Mouse (Mus musculus): ENCODE results near the gene 4930415O20Rik. TPM values are rescaled to one million over a fixed set of nuclear protein-coding genes. Genes with fewer than 3 reads are reported as not detected.
A peak's percentile ranks its signal among the peaks of the same experiment; 100 is the strongest.

4930415O20Rik gene
- polyA plus RNA-seq, 1 experiment from 2014 or later = not detected

DNA sequence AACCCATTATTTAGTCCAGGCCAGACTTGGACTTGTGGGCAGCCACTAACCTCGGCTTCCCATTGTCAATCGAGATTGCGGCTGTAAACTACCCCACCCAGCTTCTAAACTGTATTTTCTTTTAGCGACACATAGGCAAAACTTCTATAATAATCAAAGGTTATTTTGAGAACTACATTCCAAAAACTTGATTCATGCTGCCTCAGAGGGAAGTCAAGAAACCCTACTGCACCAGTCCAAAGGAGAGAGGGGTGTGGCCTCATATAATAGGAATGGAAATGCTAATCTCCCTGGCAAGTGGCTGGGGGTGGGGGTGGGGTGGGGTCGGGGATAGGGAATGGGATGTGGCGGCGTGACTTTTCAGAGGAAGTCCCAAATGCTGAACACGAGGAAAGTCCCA, 55.3 kb downstream of the 4930415O20Rik start:
- H3K4me3 ChIP-seq (replicated peaks) = no peak overlapping the region
- H3K9ac ChIP-seq = no peak overlapping the region
- H3K27me3 ChIP-seq = peaks cover 22% of the 10 kb centered on the region
- no peak for ATAC-seq (replicated peaks; ENCODE audit: low FRiP score)
- H3K4me2 ChIP-seq = 0 out of 2 replicates have a peak overlapping the region, but pooled peaks have one; percentile 12
- H3K36me3 ChIP-seq = no peaks in the 10 kb centered on the region
- H3K9me3 ChIP-seq (replicated peaks) = no peaks in the 10 kb centered on the region
- 4% methylated on average over 8 of the region's 8 CpGs for WGBS
- H3K27ac ChIP-seq = peak overlapping the region; percentile 25
- H3K4me1 ChIP-seq = peaks cover 55% of the 10 kb centered on the region

DNA sequence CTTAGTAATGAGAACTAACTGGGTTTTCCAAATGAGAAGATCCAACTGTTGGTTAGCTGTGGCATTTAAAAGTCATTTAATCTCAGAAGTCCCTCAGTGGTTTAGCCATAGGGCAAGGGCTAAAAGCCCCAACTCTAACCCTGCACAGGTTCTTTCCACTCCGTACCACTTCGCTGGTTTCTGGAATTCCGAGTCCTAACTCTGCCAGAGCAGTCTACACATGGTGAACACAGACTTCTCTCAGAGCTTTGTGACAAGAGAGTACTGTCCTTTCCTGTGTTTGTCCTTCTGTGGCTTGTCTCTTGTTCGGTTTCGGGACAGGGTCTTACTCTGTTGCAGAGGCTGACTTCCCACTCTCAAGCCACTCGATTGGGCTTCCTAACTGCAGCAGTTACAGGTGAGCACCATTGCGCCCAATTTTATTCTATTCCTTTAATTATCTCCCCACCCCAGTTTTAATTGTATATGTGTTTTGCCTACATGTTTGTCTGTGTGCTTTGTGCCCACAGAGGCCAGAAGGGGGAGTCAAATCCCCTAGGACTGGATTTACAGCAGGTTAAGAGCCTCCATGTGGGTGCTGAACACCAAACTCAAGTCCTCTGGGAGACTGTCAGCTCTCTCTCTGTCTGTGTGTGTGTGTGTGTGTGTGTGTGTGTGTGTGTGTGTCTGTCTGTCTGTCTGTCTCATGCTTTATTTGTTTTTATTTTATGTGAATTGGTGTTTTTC, 55.8 kb downstream of the 4930415O20Rik start:
- Histone ChIP-seq H3K4me1 (peaks cover 61% of the 10 kb centered on the region), H3K36me3 (no peaks in the 10 kb centered on the region), H3K4me3 (replicated peaks) (no peak overlapping the region), H3K27ac (peak overlapping the region; percentile 25), H3K9ac (no peak overlapping the region), H3K27me3 (peaks cover 28% of the 10 kb centered on the region), H3K9me3 (replicated peaks) (no peaks in the 10 kb centered on the region), H3K4me2 (0 out of 2 replicates have a peak overlapping the region, but pooled peaks have one; percentile 12)
- WGBS = 54% methylated on average over 7 of the region's 7 CpGs
- no peak for ATAC-seq (replicated peaks; ENCODE audit: low FRiP score)

DNA sequence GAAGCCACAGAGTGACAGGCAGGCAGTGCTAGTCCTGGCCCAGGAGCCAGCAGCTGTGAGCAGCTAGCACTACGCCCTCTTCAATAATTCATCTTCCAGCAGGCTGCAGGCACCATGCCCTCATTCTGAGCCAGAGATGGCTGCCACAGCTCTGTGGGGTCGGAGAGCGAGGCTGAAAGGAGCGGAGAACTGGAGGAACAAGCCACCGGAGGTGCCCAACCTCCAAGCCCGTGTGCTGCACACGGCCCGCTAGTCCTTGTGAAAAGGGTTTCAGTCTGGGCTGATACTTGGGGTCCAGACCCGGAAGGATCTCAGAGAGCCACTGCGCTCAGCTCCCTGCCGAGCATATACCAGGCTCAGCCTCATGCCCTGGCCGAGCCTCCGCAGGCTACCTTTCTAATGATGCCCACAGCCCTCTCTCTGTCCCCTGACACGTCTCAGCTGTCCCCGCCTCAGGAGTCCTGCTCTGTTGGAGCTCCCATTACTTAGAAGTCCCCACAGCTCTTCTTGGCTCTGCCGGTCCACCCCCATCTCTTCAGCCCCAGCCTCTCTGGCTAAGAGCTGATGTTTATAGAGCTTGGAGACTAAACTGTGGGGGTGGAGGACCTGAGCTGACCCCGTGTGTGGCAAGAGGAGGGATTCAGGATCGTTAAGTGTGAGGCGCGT, 57.9 kb downstream of the 4930415O20Rik start:
- no peak; the same call in 1 of the 2 replicates for ATAC-seq (replicated peaks; ENCODE audit: low FRiP score)
- Histone ChIP-seq H3K27ac (peak overlapping the region; percentile 19; the same call in 1 of the 2 replicates), H3K4me1 (peaks cover 72% of the 10 kb centered on the region), H3K36me3 (no peaks in the 10 kb centered on the region), H3K27me3 (peaks cover 38% of the 10 kb centered on the region), H3K4me3 (replicated peaks) (peak overlapping the region; percentile 16), H3K9ac (no peak overlapping the region), H3K4me2 (peak overlapping the region; percentile 51), H3K9me3 (replicated peaks) (no peaks in the 10 kb centered on the region)
- WGBS = 4% methylated on average over 20 of the region's 20 CpGs

DNA sequence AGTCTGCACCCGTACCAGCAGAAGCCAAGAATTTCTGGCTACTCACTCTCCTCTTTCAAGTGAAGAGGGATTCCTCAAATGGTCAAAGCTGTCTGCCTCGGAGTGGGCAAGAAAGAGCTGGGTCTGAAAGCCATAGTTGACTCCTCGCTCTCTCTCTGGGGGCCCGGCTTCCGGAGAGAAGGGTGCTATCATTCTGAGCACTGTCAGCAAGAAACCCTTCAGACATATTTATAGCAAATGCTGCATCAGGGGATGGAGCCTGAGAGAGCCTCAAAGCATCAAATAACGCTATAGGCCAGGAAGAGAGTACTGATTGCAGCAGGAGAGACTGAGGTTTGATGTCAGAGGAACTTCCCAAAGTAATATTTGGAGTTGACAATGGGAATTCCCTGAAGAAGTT, 58.7 kb downstream of the 4930415O20Rik start:
- peak overlapping the region; percentile 51; the same call in 1 of the 2 replicates for H3K4me2 ChIP-seq
- ATAC-seq (replicated peaks; ENCODE audit: low FRiP score) = no peak
- no peak overlapping the region for H3K9ac ChIP-seq
- H3K4me1 ChIP-seq = peaks cover 78% of the 10 kb centered on the region
- peak overlapping the region; percentile 19 for H3K27ac ChIP-seq
- no peak overlapping the region for H3K4me3 ChIP-seq (replicated peaks)
- H3K36me3 ChIP-seq = no peaks in the 10 kb centered on the region
- H3K9me3 ChIP-seq (replicated peaks) = no peaks in the 10 kb centered on the region
- peaks cover 43% of the 10 kb centered on the region for H3K27me3 ChIP-seq
- 34% methylated on average over 6 of the region's 6 CpGs for WGBS

DNA sequence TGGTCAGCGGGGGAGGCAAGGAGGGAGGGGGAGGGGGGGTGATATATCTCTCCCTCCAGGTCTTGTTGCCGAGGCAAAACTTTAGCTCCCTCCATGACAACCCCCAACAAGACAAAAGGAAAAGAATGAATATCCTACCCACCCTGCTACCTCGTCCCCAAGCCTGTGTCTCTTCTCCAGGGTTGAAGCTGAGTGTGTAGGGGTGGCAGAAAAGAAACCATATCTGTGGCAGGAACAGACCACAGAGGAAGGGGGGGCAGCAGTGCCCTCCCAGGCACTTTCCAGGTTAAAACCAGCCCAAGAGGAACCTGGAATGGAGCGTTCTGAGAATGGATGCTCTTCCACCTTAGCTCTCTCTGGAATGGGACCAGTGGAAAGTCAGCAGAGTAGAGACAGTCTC, 59.7 kb downstream of the 4930415O20Rik start, which contains the start of gene Cacnb3:
TSS of gene Cacnb3 (plus strand) at position 301 of the 400 bp plus-strand sequence.
- H3K36me3 ChIP-seq = no peaks in the 10 kb centered on the region
- H3K9ac ChIP-seq = 0 out of 2 replicates have a peak within 1 kb of the TSS, but pooled peaks have one; percentile 55
- peak within 1 kb of the TSS; percentile 91 for H3K4me3 ChIP-seq (replicated peaks)
- H3K27me3 ChIP-seq = peaks cover 44% of the 10 kb centered on the region
- H3K27ac ChIP-seq = peak within 1 kb of the TSS; percentile 75; the same call in 1 of the 2 replicates
- H3K9me3 ChIP-seq (replicated peaks) = no peaks in the 10 kb centered on the region
- H3K4me1 ChIP-seq = peaks cover 82% of the 10 kb centered on the region
- ATAC-seq (replicated peaks; ENCODE audit: low FRiP score) = no peak
- 19% methylated on average over 4 of the region's 4 CpGs for WGBS
- H3K4me2 ChIP-seq = peak within 1 kb of the TSS; percentile 87

DNA sequence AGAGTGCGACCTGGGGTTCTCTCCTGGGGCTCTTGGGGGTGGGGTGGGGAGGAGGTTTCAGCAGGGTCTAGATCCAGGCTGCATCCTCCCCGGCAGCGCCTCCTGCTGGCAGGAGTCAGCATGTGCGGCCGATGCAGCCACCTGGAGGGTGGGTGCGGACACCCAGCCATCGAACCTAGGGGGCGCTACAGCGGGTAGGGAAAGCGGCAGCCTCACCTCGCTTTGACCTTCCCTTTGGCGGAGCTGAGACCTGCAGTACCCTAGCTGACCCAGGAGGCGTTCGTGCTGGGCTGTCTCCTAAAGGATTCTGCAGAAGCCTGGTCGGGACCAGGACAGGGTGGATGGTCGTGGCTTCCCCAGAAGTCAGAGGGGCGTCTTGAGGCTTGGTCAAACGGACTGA, 60.7 kb downstream of the 4930415O20Rik start:
- H3K4me2 ChIP-seq = peak overlapping the region; percentile 87
- peaks cover 45% of the 10 kb centered on the region for H3K27me3 ChIP-seq
- peak overlapping the region; percentile 75; the same call in 1 of the 2 replicates for H3K27ac ChIP-seq
- H3K9me3 ChIP-seq (replicated peaks) = no peaks in the 10 kb centered on the region
- WGBS = under 1% methylated on average over 17 of the region's 18 CpGs
- H3K4me1 ChIP-seq = peaks cover 83% of the 10 kb centered on the region
- H3K9ac ChIP-seq = 0 out of 2 replicates have a peak overlapping the region, but pooled peaks have one; percentile 55
- ATAC-seq (replicated peaks; ENCODE audit: low FRiP score) = 0 out of 2 replicates have a peak, but pooled peaks have one; percentile 3
- no peaks in the 10 kb centered on the region for H3K36me3 ChIP-seq
- peak overlapping the region; percentile 91 for H3K4me3 ChIP-seq (replicated peaks)

DNA sequence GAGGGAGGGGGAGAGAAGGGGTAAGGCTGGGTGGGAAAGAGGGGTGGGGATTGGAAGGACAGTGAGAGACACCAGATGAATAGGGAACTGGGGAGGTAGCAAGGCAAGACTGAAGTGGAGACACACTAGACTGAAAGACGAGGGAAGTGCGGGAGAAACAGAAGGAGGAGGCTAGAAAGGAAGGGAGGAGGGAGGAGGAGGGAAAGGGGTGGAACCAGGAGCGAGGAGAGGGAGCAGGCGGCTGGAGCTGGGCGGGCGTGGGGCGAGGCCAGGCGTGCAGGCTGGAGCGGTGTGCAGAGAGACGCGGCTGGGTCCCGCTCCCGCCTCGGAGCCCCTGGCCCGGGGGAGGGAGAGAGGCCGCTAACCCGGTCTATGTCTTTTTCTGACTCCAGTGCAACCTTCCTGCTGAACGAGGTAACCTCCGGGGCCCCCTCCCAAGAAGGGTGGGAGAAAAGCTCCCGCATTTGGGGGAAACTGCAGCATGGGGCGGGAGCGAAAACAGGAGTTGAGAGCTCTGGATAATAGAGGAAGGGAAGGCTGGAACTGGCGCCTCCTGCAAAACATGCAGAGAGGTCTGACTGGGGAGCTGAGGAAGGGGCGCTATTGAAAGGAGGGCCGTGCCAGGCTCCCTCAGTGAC, 61.4 kb downstream of the 4930415O20Rik start:
- H3K27me3 ChIP-seq = peaks cover 45% of the 10 kb centered on the region
- H3K9ac ChIP-seq = peak overlapping the region; percentile 55
- no peaks in the 10 kb centered on the region for H3K9me3 ChIP-seq (replicated peaks)
- H3K36me3 ChIP-seq = 0 out of 2 replicates have a peak, but pooled peaks cover 3% of the 10 kb centered on the region
- under 1% methylated on average over 24 of the region's 25 CpGs for WGBS
- H3K4me2 ChIP-seq = peak overlapping the region; percentile 87
- peak; percentile 68 for ATAC-seq (replicated peaks; ENCODE audit: low FRiP score)
- H3K27ac ChIP-seq = peak overlapping the region; percentile 75; the same call in 1 of the 2 replicates
- H3K4me3 ChIP-seq (replicated peaks) = peak overlapping the region; percentile 91
- H3K4me1 ChIP-seq = peaks cover 85% of the 10 kb centered on the region

DNA sequence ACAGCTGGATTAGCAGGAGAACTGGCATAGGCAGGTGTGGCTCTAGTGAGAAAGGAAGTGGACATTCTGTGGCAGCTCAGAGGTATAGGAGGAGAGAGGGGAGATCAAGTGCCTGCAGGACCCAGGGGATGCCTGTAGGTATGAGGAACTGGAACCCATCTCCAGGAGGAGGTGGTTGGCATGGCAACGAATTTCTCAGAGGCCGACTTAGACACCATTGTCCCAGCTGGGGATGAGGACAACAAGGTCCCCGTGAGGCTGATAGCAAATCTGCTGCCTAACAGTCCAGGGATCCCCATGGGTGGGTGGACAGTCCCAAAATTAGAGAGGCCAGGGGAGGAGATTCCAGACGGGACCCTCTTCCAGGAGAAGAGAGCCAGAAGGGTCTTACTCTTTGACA, 62.1 kb downstream of the 4930415O20Rik start:
- peak overlapping the region; percentile 91 for H3K4me3 ChIP-seq (replicated peaks)
- no peak overlapping the region for H3K27ac ChIP-seq
- peaks cover 85% of the 10 kb centered on the region for H3K4me1 ChIP-seq
- 0 out of 2 replicates have a peak, but pooled peaks cover 3% of the 10 kb centered on the region for H3K36me3 ChIP-seq
- peaks cover 45% of the 10 kb centered on the region for H3K27me3 ChIP-seq
- peak overlapping the region; percentile 55; the same call in 1 of the 2 replicates for H3K9ac ChIP-seq
- 1% methylated on average over 4 of the region's 4 CpGs for WGBS
- no peak for ATAC-seq (replicated peaks; ENCODE audit: low FRiP score)
- no peaks in the 10 kb centered on the region for H3K9me3 ChIP-seq (replicated peaks)
- peak overlapping the region; percentile 87 for H3K4me2 ChIP-seq

DNA sequence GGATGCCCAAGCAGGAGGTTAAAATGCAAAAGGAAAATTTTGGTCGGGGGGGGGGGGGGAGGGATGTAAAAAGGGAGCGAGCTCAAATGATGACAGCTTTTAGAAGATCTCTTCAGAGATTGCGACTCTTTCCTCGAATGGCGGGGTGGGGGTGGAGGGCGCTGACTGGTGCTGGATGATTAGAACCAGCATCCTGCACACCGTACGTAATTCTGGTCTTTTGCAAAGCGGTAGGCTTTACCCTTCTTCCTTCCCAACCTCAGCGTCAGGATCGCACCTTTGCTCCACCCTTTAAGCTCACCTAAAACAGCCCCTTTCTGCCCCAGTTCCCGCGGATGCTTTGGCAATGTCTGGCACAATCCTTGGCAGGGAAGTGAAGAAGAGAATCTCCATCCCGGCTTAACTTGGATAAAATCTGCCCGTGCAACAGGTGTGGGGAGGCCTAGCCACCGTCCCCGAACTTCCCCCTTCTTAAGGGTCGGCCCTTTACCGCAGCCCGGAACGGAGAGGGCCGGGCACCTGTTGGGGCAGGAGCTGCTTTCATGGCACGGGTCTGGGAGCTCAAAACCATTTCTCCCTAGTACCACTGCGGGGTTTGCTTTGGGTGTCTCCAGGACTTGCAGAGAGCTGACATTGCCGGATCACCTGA, 63.1 kb downstream of the 4930415O20Rik start:
- Histone ChIP-seq H3K27ac (peak overlapping the region; percentile 86), H3K4me1 (peaks cover 75% of the 10 kb centered on the region), H3K4me2 (peak overlapping the region; percentile 87), H3K4me3 (replicated peaks) (peak overlapping the region; percentile 91), H3K9me3 (replicated peaks) (no peaks in the 10 kb centered on the region), H3K9ac (peak overlapping the region; percentile 81), H3K27me3 (peaks cover 40% of the 10 kb centered on the region), H3K36me3 (0 out of 2 replicates have a peak, but pooled peaks cover 3% of the 10 kb centered on the region)
- no peak for ATAC-seq (replicated peaks; ENCODE audit: low FRiP score)
- WGBS = 1% methylated on average over 24 of the region's 25 CpGs

DNA sequence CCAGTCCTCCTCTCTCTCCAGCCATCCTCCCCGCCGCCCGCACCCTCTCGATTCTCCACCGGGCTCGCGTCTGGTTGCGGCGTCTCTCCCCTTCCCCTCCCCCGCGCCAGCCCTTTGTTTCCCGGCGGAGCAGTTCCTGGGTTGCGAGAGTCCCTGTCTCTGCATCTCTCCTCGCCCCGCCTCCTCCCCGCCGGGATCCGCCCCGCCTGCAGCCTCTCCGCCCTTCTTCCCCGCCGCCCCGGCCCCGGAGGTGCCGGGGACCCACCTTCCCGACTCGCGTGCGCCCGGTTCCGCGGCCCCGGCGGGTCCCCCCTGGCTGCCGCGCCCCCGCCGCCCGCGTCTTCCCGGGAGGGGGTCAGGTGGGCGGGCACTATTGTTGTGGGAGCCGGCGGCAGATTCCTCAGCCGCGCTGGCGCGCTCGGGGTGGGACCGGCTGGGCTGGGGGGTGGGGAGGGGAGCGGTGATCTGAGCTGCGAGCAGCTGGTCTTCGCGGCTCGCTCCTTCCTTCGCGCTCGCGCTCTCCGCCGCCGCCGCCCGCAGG, 63.8 kb downstream of the 4930415O20Rik start:
- Histone ChIP-seq H3K36me3 (peaks cover 3% of the 10 kb centered on the region; the same call in 1 of the 2 replicates), H3K9me3 (replicated peaks) (no peaks in the 10 kb centered on the region), H3K4me1 (peaks cover 68% of the 10 kb centered on the region), H3K4me2 (peak overlapping the region; percentile 87), H3K27me3 (peaks cover 38% of the 10 kb centered on the region), H3K9ac (peak overlapping the region; percentile 81), H3K27ac (peak overlapping the region; percentile 86), H3K4me3 (replicated peaks) (peak overlapping the region; percentile 91)
- WGBS = under 1% methylated on average over 55 of the region's 65 CpGs
- ATAC-seq (replicated peaks; ENCODE audit: low FRiP score) = peak; percentile 67

DNA sequence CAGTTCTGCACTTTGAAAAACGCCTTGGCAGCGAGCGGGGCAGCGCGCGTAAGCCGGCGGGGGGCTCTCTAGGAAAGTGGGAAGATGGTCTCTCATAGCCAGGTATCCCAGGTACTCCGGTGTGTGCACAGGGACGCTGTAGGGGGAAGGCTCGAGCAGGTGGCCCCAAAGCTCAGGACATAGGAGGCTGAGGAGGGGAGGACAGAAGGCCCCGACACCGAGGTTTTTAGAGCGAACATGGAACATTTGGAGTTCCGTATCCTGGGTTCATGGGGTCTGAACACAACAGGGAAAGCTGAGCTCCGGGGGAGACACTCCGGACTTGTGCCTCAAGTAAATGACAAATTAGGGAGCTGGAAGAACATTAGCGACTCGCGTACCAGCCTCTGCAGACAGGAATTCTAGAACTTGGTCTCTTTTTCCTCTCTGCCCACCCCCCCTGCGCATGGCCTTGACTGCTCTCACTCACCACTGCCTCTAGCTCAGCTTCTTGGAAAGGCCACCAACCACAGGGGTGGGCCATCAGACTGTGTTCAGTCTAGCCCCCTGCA, 64.6 kb downstream of the 4930415O20Rik start:
- ATAC-seq (replicated peaks; ENCODE audit: low FRiP score) = no peak
- peaks cover 10% of the 10 kb centered on the region; the same call in 1 of the 2 replicates for H3K36me3 ChIP-seq

More for the DNA sequence above, 64.6 kb downstream of the 4930415O20Rik start:
- Histone ChIP-seq H3K27me3 (peaks cover 33% of the 10 kb centered on the region), H3K4me2 (peak overlapping the region; percentile 87), H3K27ac (peak overlapping the region; percentile 86), H3K4me1 (peaks cover 66% of the 10 kb centered on the region), H3K9ac (peak overlapping the region; percentile 81), H3K4me3 (replicated peaks) (peak overlapping the region; percentile 91), H3K9me3 (replicated peaks) (no peaks in the 10 kb centered on the region)
- under 1% methylated on average over 21 of the region's 21 CpGs for WGBS
